Mouse (Mus musculus) urinary bladder, postnatal 10 days (tissue): Measurements from ENCODE around the gene Olfr652.

ENCODE experiments used
- DNase-seq: peaks from one replicate; pipeline ENCODE4 v3.0.0; 2022; ENCODE audit warnings: low spot score

Olfr652 gene

GRCm38 (mm10) chr7:104560601-104561000 lies at the start of gene Olfr652:
TSS of gene Olfr652 (plus strand) at chr7:104560901.
- DNase-seq: no peak

- DNase-seq: no peak
Measured at GRCm38 (mm10) chr7:104549833-104550232, 10.9 kb upstream of the Olfr652 start, which contains the start of gene Olfr651. TSS of gene Olfr651 (plus strand) at chr7:104550133.

GRCm38 (mm10) chr7:104552700-104553099 lies 8.0 kb upstream of the Olfr652 start:
- no peak for DNase-seq

GRCm38 (mm10) chr7:104577014-104577413 lies 16.3 kb downstream of the Olfr652 start, which contains the start of gene Olfr653:
TSS of gene Olfr653 (plus strand) at chr7:104577314.
- DNase-seq: no peak

- DNase-seq: no peak
Measured at GRCm38 (mm10) chr7:104580846-104581245, 20.1 kb downstream of the Olfr652 start.

- DNase-seq: no peak
Measured at GRCm38 (mm10) chr7:104581429-104581828, 20.7 kb downstream of the Olfr652 start.

- DNase-seq: no peak
Measured at GRCm38 (mm10) chr7:104586725-104587124, 26.0 kb downstream of the Olfr652 start, which contains the start of gene Olfr654. TSS of gene Olfr654 (plus strand) at chr7:104587025.

GRCm38 (mm10) chr7:104588274-104588673 lies 27.6 kb downstream of the Olfr652 start:
- DNase-seq: no peak

- no peak for DNase-seq
Measured at GRCm38 (mm10) chr7:104601679-104602078, 41.0 kb downstream of the Olfr652 start, which contains the start of gene Olfr655. TSS of gene Olfr655 (minus strand) at chr7:104601779.

- no peak for DNase-seq
Measured at GRCm38 (mm10) chr7:104603173-104603572, 42.5 kb downstream of the Olfr652 start.

GRCm38 (mm10) chr7:104604727-104605126 lies 44.0 kb downstream of the Olfr652 start:
- no peak for DNase-seq

GRCm38 (mm10) chr7:104613655-104614054 lies 53.0 kb downstream of the Olfr652 start, which contains the start of gene Olfr656:
TSS of gene Olfr656 (plus strand) at chr7:104613955.
- DNase-seq: no peak
